Mouse (Mus musculus) heart, adult 8-10 months (tissue): ENCODE results near the gene Plb1. TPM values are rescaled to one million over a fixed set of nuclear protein-coding genes. Genes with fewer than 3 reads are reported as not detected.

Experiments used
- DNase-seq: peaks from one replicate; pipeline ENCODE4 v3.0.0; 2022; ENCODE audit warnings: low spot score
- total RNA-seq, 4 experiments: library from RNA; stranded (reverse); gene quantifications; 2 replicates each; pipeline ENCODE4 v1.2.4; 2022

Plb1 gene
- total RNA-seq: 1 to 10 TPM in 3 of 4 experiments, under 1 TPM in 1; 0.92 to 2.8 (median 1.7) TPM

DNA sequence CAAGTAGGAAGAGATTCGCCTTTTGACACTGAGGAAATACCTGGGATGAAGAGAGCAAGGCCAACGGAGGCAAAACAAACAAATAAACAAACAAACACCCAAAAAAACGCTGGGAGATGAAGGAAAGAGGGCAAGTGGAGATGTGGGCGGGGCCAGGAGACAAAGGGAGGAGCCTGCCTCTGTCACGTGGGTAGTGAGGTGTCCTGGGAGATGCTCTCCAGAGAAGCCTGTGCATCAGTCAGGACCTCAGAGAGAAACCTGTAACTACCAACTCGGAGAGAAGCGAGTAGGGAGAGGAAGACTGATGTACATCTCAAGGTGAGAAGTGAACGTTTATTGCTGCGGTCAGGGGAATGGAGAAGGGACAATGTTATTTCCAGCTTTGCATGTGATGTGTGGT, at the start of gene Plb1:
TSS of gene Plb1 (plus strand) at position 235 of the 400 bp plus-strand sequence.
- DNase-seq: no peak

DNA sequence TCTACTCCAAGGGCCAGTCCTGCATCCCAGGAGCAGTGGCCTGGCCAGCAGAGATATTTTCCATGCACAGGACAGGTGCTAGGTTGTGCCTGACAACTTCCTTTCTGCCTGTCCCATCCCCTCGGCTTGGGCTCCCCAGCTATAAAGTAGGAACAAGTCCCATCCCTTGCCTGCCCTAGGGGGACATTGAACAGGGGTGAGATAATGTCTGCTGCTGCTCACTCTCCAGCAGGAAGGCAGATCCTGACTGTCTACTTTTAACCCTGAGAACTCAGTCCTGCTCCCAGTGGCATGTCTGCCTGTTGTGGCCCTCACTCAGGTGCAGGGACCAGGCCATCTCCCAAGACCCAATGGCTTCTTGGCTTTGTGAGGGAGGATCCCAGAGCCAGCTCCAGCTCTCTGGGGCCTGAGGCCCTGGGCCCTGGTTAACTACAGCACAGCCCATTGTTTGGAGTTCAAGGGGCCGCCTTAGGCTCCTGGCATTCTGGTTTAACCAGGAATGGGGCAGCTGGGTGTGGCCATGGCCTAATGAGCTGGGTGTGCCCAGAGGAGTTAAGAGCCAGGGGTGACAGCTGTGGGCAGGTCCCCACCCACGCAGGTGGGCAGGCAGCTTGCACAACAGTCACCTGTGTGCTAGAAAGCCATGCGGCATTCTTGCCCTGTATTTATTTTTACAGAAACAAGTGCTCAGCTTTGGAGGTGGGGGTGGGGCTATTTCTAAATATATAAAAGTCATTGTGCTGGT, 49.5 kb upstream of the Plb1 start:
- DNase-seq: no peak

DNA sequence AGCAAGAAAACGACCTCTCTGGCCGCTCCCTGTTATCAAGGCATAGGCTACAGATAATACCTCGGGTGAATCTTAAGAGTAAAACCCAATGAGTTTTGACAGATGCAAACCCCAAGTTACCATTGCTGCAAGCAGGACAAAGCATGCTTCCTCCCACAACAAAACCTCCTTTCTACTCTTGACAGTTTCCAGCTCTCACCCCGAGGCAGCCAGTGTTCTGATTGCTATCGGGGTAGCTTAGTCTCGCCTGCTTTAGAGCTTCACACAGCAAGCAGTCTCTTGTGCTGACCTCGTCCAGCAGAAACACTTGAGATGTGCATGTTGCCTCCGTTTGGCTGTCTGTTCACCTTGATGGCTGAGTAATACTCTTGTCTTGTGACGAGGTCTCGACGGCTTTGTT, 44.8 kb upstream of the Plb1 start:
- DNase-seq: no peak

- no peak for DNase-seq
Measured at GRCm38 (mm10) chr5:32191259-32191658, 41.2 kb upstream of the Plb1 start.

DNA sequence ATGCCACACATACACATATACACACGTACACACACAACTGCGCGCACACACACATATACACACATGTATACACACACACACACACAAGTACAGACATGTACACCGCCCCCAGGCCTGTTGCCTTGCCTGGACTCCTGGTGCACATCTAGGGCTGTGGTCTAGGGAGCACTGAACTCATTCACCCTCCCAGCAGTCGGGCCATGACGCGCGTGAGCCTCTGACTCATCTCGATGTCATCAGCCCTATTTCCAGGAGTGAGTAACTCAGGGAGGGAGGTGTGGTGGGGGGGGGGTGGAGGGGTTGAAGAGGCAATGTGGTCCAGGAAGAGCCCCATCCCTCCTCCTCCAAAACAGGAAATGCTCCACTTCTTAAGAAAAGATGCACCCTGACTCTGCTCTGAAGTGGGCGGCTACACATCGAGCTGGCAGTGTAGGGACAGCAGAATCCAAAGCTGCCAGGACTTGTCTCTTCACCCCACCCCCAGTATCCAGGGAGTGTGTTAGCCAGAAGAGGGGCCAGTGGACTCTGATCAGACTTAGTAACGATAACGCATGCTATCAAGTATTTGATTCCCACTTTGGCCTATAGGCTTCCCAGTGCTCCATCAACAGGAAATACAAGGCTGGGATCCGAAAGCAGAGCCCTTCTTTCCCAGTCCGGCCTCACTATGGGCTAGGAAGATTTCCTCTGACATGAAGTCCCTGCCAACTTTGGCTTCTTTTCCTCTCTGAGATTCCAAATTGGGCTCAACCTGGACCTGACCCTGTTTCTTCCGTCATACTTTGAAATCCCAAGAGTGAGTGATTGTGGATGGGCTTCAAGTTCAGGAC, 40.3 kb upstream of the Plb1 start:
- DNase-seq: peak; percentile 21

GRCm38 (mm10) chr5:32194236-32194635, 38.3 kb upstream of the Plb1 start:
- DNase-seq: peak; percentile 17

GRCm38 (mm10) chr5:32195857-32196609, 36.5 kb upstream of the Plb1 start:
- peak; percentile 16 for DNase-seq

DNA sequence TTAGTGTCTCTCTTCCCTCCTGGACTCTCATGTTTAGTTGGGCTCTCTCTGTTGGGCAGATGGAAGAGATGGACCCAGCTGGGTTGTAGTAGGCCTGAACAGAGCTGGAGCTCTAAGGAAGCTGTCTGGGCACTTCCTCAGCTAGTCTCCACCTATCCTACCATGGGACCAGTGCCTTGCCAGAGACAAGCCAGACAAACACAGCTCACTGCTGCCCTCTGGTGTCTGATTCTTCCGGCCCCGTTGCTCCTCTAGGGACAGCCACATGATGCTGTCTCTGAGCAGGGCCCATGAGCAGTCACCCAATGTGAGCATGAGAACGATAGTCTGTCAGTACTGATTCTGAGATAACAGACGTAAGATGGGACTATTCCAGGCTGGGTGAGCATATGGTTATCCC, 34.8 kb upstream of the Plb1 start:
- DNase-seq: peak; percentile 96

- no peak for DNase-seq
Measured at GRCm38 (mm10) chr5:32199136-32199535, 33.4 kb upstream of the Plb1 start.

DNA sequence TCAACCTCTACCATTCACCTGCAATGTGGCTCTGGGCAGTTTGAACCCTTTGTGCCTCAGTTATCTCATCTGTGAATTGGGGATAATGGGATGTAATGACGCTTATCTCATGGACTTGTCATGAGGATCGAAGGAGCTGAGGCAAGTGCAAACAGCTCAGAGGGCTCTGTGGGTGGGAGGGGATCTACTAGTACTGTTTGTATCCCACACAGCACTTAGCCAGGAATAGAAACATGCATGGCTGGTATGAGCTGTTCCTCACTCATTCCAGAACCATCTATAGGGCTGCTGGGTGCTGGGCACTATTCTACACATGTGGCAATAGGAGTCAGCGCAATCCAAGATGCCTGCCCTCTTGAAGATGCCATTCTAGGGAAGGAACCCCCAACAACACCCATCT, 32.9 kb upstream of the Plb1 start:
- DNase-seq: no peak

GRCm38 (mm10) chr5:32204653-32205052, 27.9 kb upstream of the Plb1 start:
- no peak for DNase-seq

DNA sequence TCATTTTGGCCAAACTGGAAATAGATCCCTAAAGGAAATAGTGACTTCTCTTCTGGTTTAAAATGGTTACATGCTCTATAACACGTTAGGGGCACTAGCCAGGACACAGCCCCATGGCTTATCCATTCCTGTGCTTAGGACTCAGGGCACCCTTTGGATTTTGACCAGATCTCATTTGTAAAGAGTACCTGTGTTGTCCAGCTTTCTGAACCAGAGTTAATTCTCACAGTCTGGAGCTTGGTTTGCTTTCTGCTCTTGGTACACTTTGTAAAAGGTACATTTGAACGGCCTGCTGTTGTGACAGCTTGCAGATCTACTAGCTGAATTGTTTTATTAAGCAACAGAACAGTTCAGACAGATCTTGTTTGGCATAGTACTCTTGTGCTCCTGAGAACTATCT, 25.8 kb upstream of the Plb1 start:
- DNase-seq: no peak

GRCm38 (mm10) chr5:32208460-32208859, 24.0 kb upstream of the Plb1 start:
- no peak for DNase-seq

DNA sequence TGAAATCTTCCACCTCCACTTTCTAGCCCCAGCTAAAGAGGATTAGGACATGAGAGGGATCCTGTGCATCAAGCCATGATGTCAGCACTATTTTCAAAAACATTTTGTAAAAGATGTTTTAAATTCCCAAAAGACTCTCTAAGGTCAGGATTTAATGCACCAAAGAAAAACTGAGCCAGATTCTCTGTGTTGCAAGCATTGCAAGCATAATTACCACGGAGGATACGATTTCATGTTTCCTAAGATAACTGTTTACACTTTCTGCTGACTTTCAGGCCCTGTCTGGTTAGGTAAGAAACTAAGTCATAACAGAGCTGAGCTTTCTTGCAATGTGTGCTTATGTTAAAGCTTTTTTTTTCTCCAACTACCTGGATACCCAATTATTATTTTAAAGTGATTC, 21.5 kb upstream of the Plb1 start:
- DNase-seq: no peak

GRCm38 (mm10) chr5:32213746-32214145, 18.8 kb upstream of the Plb1 start:
- no peak for DNase-seq

- DNase-seq: peak; percentile 16
Measured at GRCm38 (mm10) chr5:32215510-32215909, 17.0 kb upstream of the Plb1 start.

GRCm38 (mm10) chr5:32216465-32216864, 16.0 kb upstream of the Plb1 start:
- no peak for DNase-seq

DNA sequence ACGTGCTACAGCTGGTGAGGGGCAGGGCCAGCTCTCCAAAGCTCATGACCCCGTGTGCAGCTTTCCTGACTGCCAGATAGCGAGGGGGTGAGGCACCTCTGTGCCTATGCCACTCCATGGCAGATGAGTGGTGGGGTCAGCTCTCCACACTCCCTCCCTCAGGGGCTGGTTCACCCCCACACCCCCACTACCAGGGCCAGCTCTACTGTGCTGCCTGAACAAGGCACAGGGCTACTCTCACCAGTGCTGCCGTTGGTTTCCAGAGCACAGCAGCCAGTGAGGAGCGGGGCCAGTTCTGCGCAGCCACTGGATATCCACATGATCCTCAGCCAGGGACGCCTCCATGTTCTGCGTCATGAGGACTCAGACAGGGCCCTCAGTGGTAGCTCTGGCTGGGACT, 15.0 kb upstream of the Plb1 start:
- DNase-seq: no peak

- DNase-seq: no peak
Measured at GRCm38 (mm10) chr5:32230372-32230771, 2.1 kb upstream of the Plb1 start.

GRCm38 (mm10) chr5:32239337-32239736, 6.8 kb downstream of the Plb1 start:
- no peak for DNase-seq

GRCm38 (mm10) chr5:32240741-32241140, 8.2 kb downstream of the Plb1 start:
- no peak for DNase-seq

- DNase-seq: no peak
Measured at GRCm38 (mm10) chr5:32243286-32243885, 10.9 kb downstream of the Plb1 start.
